ENCODE assay signal across 8 mouse cellular contexts in the genomic region with DNA sequence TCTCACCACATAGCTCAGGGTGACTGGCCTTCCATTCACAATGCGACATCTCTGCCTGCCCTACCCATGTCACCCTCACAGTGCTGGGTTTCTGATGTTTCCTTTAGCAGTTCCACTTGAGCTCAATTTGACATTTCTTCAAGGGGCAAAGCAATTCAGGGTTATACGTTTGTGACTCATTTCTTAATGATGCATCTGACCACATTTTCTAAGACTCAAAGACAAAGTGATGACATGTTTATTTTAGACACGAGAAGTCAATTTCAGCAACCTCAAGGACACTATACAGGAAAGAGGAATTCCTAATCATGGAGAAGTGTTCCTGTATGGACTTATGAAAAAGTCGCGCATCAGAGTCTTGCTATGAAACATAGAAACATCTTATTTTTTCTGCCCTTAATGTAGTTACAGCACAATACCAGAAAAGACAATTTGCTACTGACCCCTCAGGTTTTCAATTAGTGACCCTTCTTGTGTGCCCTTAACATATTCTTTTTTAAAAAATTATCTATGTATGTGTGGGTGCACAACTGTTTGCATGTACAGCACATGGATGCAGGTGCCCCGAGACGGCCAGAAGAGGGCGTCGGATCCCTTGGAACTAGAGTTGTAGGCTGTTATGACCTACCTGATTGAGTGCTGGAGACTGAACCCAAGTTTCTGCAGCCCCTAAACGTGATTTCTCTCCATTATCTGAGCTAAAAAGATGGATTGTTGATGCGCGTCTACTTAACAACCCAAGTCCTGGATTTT. TPM values are rescaled to one million over a fixed set of nuclear protein-coding genes. Genes with fewer than 3 reads are reported as not detected.
A peak's percentile ranks its signal among the peaks of the same experiment; 100 is the strongest.
DNase-seq lines count a peak whose midpoint lies in the region; ATAC-seq and TF ChIP-seq lines count a peak whose summit lies in the region.

No protein-coding gene starts in this region.

- peak overlapping the region; percentile 57 to 72; a peak in 3 of 4 replicates for H3K4me3 ChIP-seq in ES-E14 (ENCODE audit: insufficient read depth in 1 of 2, low read depth in 1 of 2, low read length in 2 of 2, poor library complexity in 1 of 2, severe bottlenecking in 1 of 2)
- peak overlapping the region; percentile 67 for H3K4me3 ChIP-seq in cortical plate, adult 2 months (ENCODE audit: insufficient read depth, low read length)
- H3K4me3 ChIP-seq in hindbrain, embryonic 15.5 days = peak overlapping the region; percentile 76
- H3K4me3 ChIP-seq in liver, embryonic 15.5 days (replicated peaks) = peak overlapping the region; percentile 62
- H3K4me3 ChIP-seq in small intestine, adult 2 months (ENCODE audit: low read depth, low read length) = peak overlapping the region; percentile 95

- 0 out of 2 replicates have a peak, but pooled peaks have one; percentile 6 for TF ChIP-seq CTCF in cortical plate, adult 2 months (IDR thresholded peaks at IDR 0.05; ENCODE audit: extremely low read depth, insufficient read depth, low read length)
- TF ChIP-seq CTCF in small intestine, adult 2 months (IDR thresholded peaks at IDR 0.05; ENCODE audit: extremely low read depth, insufficient read length, insufficient replicate concordance, low read depth, low read length) = peak; percentile 31; the same call in 1 of the 2 replicates

- no peak for TF ChIP-seq POLR2A in cortical plate, adult 2 months (IDR thresholded peaks at IDR 0.05; ENCODE audit: extremely low read depth, insufficient read depth, low read length)
- no peak for TF ChIP-seq POLR2A in small intestine, adult 2 months (IDR thresholded peaks at IDR 0.05; ENCODE audit: low read depth, low read length)

- no peaks in the 10 kb centered on the region for H3K9me3 ChIP-seq in ES-E14 (ENCODE audit: control insufficient read depth, insufficient read depth, low read depth, low read length)
- H3K9me3 ChIP-seq in hindbrain, embryonic 15.5 days = no peaks in the 10 kb centered on the region
- H3K9me3 ChIP-seq in liver, embryonic 15.5 days (replicated peaks) = no peaks in the 10 kb centered on the region

- peak; percentile 74 for DNase-seq in kidney, adult 9 months
- DNase-seq in kidney, postnatal 14 days = no peak
- DNase-seq in ES-E14 (ENCODE audit: low read depth, low spot score) = peak; percentile 80
- no peak for DNase-seq in embryo, embryonic 10.5 days (ENCODE audit: low spot score)

- H3K4me1 ChIP-seq in ES-E14 (ENCODE audit: control insufficient read depth in 2 of 2, insufficient read depth in 2 of 2, low read length in 2 of 2, poor library complexity in 1 of 2) = 0 out of 4 replicates have a peak, but pooled peaks cover 0 to 2% of the 10 kb centered on the region in 2 experiments
- peaks cover 3% of the 10 kb centered on the region for H3K4me1 ChIP-seq in cortical plate, adult 2 months (ENCODE audit: control insufficient read depth, insufficient read depth, low read length)
- H3K4me1 ChIP-seq in hindbrain, embryonic 15.5 days (replicated peaks) = peaks cover 14% of the 10 kb centered on the region
- peaks cover 28% of the 10 kb centered on the region for H3K4me1 ChIP-seq in liver, embryonic 15.5 days (replicated peaks)
- H3K4me1 ChIP-seq in small intestine, adult 2 months (ENCODE audit: control insufficient read depth, insufficient read depth, insufficient read length, low read length) = peaks cover 4% of the 10 kb centered on the region; the same call in 1 of the 2 replicates

- peak overlapping the region; percentile 58; the same call in 1 of the 2 replicates for H3K9ac ChIP-seq in ES-E14 (ENCODE audit: insufficient read depth, low read depth, low read length, poor library complexity, severe bottlenecking)
- H3K9ac ChIP-seq in hindbrain, embryonic 15.5 days = no peak overlapping the region
- no peak overlapping the region for H3K9ac ChIP-seq in liver, embryonic 15.5 days

- H3K27ac ChIP-seq in ES-E14 (ENCODE audit: insufficient read depth, low read depth, low read length, poor library complexity, severe bottlenecking) = no peak overlapping the region
- H3K27ac ChIP-seq in cortical plate, adult 2 months (ENCODE audit: insufficient read depth, low read length) = no peak overlapping the region
- peak overlapping the region; percentile 74; the same call in 1 of the 2 replicates for H3K27ac ChIP-seq in hindbrain, embryonic 15.5 days (replicated peaks)
- H3K27ac ChIP-seq in liver, embryonic 15.5 days (replicated peaks) = no peak overlapping the region
- H3K27ac ChIP-seq in small intestine, adult 2 months (ENCODE audit: insufficient read depth, low read depth, low read length) = no peak overlapping the region

- in situ Hi-C loops in ES-E14 (cut with MboI; ENCODE audit: low sequenced_read_pairs in 2 of 2, unreplicated experiment in 2 of 2) = loop anchor here in 1 of 2 experiments (10.0 kb wide), 1 partner anchor 232 kb away; no protein-coding TSS in a partner anchor

- 0 out of 2 replicates have a peak, but pooled peaks cover 3% of the 10 kb centered on the region for H3K36me3 ChIP-seq in ES-E14 (ENCODE audit: control insufficient read depth, insufficient read depth, low read length, poor library complexity, severe bottlenecking)
- no peaks in the 10 kb centered on the region for H3K36me3 ChIP-seq in hindbrain, embryonic 15.5 days
- H3K36me3 ChIP-seq in liver, embryonic 15.5 days (replicated peaks) = no peaks in the 10 kb centered on the region
- H3K36me3 ChIP-seq in small intestine, adult 2 months (ENCODE audit: control insufficient read depth, insufficient read depth, low read length) = no peaks in the 10 kb centered on the region

- ATAC-seq in hindbrain, embryonic 15.5 days (ENCODE audit: low FRiP score, low read depth) = peak; percentile 49
- ATAC-seq in liver, embryonic 15.5 days (ENCODE audit: insufficient read depth) = no peak

- no peaks in the 10 kb centered on the region for H3K27me3 ChIP-seq in hindbrain, embryonic 15.5 days
- no peaks in the 10 kb centered on the region for H3K27me3 ChIP-seq in liver, embryonic 15.5 days
- H3K27me3 ChIP-seq in small intestine, adult 2 months (ENCODE audit: control insufficient read depth, insufficient read depth, low read length) = no peaks in the 10 kb centered on the region

- H3K4me2 ChIP-seq in hindbrain, embryonic 15.5 days = peak overlapping the region; percentile 81
- peak overlapping the region; percentile 74 for H3K4me2 ChIP-seq in liver, embryonic 15.5 days

- WGBS in hindbrain, embryonic 15.5 days = 46% methylated on average over 12 of the region's 12 CpGs
- 34% methylated on average over 12 of the region's 12 CpGs for WGBS in liver, embryonic 15.5 days (ENCODE audit: insufficient replicate concordance)
- WGBS in small intestine, adult 2 months = 41% methylated on average over 12 of the region's 12 CpGs

TF ChIP-seq in ES-E14, 5 proteins besides CTCF, POLR2A, EP300 and RAD21:
- TF ChIP-seq CHD2 (IDR thresholded peaks at IDR 0.05; ENCODE audit: low read depth, low read length) (no peak), ZC3H11A (IDR thresholded peaks at IDR 0.05; ENCODE audit: borderline replicate concordance, low read depth, low read length) (peak; percentile 16; the same call in 1 of the 2 replicates), HCFC1 (IDR thresholded peaks at IDR 0.05; ENCODE audit: borderline replicate concordance, insufficient read depth, low read length) (no peak), MAFK (IDR thresholded peaks at IDR 0.05; ENCODE audit: insufficient read depth, low read depth, low read length) (no peak), ZNF384 (IDR thresholded peaks at IDR 0.05; ENCODE audit: low read depth, low read length) (no peak)

RNA-seq across cellular contexts. Expression of gene Dbt, which starts 0.5 kb away (rescaled TPM):
- 18.7 and 25.8 TPM in 2 replicates for total RNA-seq in ES-E14 (2012; rRNA removed)
- polyA plus RNA-seq in cortical plate, adult 2 months (2012; rRNA removed) = 19.2 and 19.3 TPM in 2 replicates
- polyA plus RNA-seq in hindbrain, embryonic 15.5 days (2015; fragmentation: Nextera tagmentation; extraction: Ambion mirVana) = 12.9 and 13.5 TPM in 2 replicates
- polyA plus RNA-seq in liver, embryonic 15.5 days (2015; fragmentation: Nextera tagmentation; extraction: Ambion mirVana) = 14.2 and 16.1 TPM in 2 replicates
- 1.2 and 1.3 TPM in 2 replicates for polyA plus RNA-seq in small intestine, adult 2 months (2012; rRNA removed)

RNA-seq across cellular contexts. Expression of gene Rtca, which starts 4.3 kb away (rescaled TPM):
- 36.4 and 50.4 TPM in 2 replicates for total RNA-seq in ES-E14 (2012; rRNA removed)
- polyA plus RNA-seq in cortical plate, adult 2 months (2012; rRNA removed) = 89.2 and 91.6 TPM in 2 replicates
- polyA plus RNA-seq in hindbrain, embryonic 15.5 days (2015; fragmentation: Nextera tagmentation; extraction: Ambion mirVana) = 105 and 109 TPM in 2 replicates
- polyA plus RNA-seq in liver, embryonic 15.5 days (2015; fragmentation: Nextera tagmentation; extraction: Ambion mirVana) = 24.4 and 25.1 TPM in 2 replicates
- polyA plus RNA-seq in small intestine, adult 2 months (2012; rRNA removed) = 20.1 and 29.6 TPM in 2 replicates

RNA-seq across cellular contexts. Expression of gene Lrrc39, which starts 50.4 kb away (rescaled TPM):
- 0.62 and 0.74 TPM in 2 replicates for total RNA-seq in ES-E14 (2012; rRNA removed)
- 0.19 and 0.32 TPM in 2 replicates for polyA plus RNA-seq in cortical plate, adult 2 months (2012; rRNA removed)
- polyA plus RNA-seq in hindbrain, embryonic 15.5 days (2015; fragmentation: Nextera tagmentation; extraction: Ambion mirVana) = 0.31 and 0.45 TPM in 2 replicates
- polyA plus RNA-seq in liver, embryonic 15.5 days (2015; fragmentation: Nextera tagmentation; extraction: Ambion mirVana) = 2.8 and 2.9 TPM in 2 replicates
- polyA plus RNA-seq in small intestine, adult 2 months (2012; rRNA removed) = 0.10 and 0.18 TPM in 2 replicates

Comparison
In these comparisons a context has a peak if more than half of its experiments do, and no peak if none do; other contexts are left out.
1. DNase-seq: peak in kidney, adult 9 months (single experiment) and ES-E14 (single experiment); none in kidney, postnatal 14 days (single experiment) and embryo, embryonic 10.5 days (single experiment).
2. Peak in every context shown above with its lines, with median percentiles within 50 percentile points of each other: H3K4me3 ChIP-seq.